Mouse (Mus musculus): Measurements from ENCODE around the gene Mrpl32. TPM values are rescaled to one million over a fixed set of nuclear protein-coding genes. Genes with fewer than 3 reads are reported as not detected.

Gene Mrpl32
- 107 and 110 TPM in 2 replicates for polyA plus RNA-seq (2015; fragmentation: Nextera tagmentation; extraction: Ambion mirVana)

DNA sequence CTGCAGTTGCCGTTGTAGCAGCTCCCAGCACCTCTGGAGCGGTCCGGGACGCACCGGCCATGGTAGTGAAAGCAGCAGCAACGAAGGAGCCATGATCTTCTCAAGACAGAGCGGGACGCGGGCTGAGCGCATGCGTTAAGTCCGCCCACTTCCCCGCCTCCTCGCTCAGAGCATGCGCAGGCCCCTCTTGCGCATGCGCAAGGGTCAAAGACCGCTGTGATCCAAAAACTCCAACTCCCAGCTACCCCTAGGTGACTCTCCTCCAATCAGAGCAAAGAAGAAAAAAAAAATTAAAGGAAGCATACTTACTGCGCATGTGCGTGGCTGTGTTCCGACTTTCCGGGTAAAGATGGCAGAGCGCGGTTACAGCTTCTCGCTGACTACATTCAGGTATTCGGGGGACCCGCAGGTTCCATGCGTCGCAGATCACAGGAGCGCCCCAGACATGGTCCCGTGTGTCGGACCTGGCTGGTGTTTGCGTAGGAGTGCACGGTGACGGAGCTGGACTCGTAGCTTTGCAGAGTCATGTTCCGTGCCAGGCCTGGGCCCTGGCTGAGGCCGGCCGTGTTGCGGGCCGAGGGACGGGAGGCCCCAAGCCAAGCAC is at the start of gene Mrpl32, which contains the start of gene Psma2:
Gene Mrpl32, minus strand, starts transcription at position 240 of the 604 bp plus-strand sequence.
Gene Psma2, plus strand, starts transcription at position 315 of the 604 bp plus-strand sequence.
- WGBS: under 1% methylated on average over 42 of the region's 42 CpGs
- no peaks in the 10 kb centered on the region for H3K27me3 ChIP-seq (ENCODE audit: control insufficient read depth, insufficient read depth, low read depth, low read length)

DNA sequence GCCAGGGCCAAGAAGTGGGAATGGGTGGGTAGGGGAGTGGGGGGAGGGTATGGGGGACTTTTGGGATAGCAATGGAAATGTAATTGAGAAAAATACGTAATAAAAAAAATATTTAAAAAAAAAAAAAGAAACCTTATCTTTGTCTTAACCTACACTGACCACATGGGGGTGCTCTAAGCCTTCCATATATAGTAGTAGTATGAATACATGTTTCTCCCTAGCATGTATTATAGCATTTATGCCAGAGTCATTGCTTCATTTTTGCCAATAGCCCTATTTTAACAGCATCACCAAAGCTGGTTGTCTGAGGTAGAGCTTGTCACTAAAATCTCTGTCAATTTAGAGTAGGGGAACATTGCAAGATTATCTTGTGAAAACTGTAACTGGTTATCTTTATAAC is 36.3 kb upstream of the Mrpl32 start:
- H3K9ac ChIP-seq (ENCODE audit: low read depth, low read length): no peak overlapping the region
- no peaks in the 10 kb centered on the region for H3K4me1 ChIP-seq (ENCODE audit: control insufficient read depth, insufficient read depth, low read length)
- no peaks in the 10 kb centered on the region for H3K9me3 ChIP-seq (replicated peaks; ENCODE audit: control insufficient read depth, low read length, poor library complexity, severe bottlenecking)
- no peak overlapping the region for H3K4me2 ChIP-seq (ENCODE audit: low read length)
- WGBS: 12% methylated on average over 1 of the region's 1 CpGs
- H3K4me3 ChIP-seq (ENCODE audit: low read depth, low read length): no peak overlapping the region
- H3K27me3 ChIP-seq (ENCODE audit: control insufficient read depth, insufficient read depth, low read depth, low read length): no peaks in the 10 kb centered on the region
- H3K27ac ChIP-seq (ENCODE audit: low read length): no peak overlapping the region
- peak; percentile 84 for ATAC-seq
- no peaks in the 10 kb centered on the region for H3K36me3 ChIP-seq (ENCODE audit: control insufficient read depth, insufficient read depth, low read length)

More for the DNA sequence above, at the start of gene Mrpl32, which contains the start of gene Psma2:
- peak; percentile 99 for ATAC-seq
- peaks cover 13% of the 10 kb centered on the region for H3K4me1 ChIP-seq (ENCODE audit: control insufficient read depth, insufficient read depth, low read length)
- peak within 1 kb of the TSS; percentile 81 for H3K27ac ChIP-seq (ENCODE audit: low read length)
- peak within 1 kb of the TSS; percentile 96 for H3K4me3 ChIP-seq (ENCODE audit: low read depth, low read length)
- H3K9ac ChIP-seq (ENCODE audit: low read depth, low read length): peak within 1 kb of the TSS; percentile 90
- peak within 1 kb of the TSS; percentile 71 for H3K4me2 ChIP-seq (ENCODE audit: low read length)
- peaks cover 18% of the 10 kb centered on the region for H3K36me3 ChIP-seq (ENCODE audit: control insufficient read depth, insufficient read depth, low read length)
- H3K9me3 ChIP-seq (replicated peaks; ENCODE audit: control insufficient read depth, low read length, poor library complexity, severe bottlenecking): no peaks in the 10 kb centered on the region

DNA sequence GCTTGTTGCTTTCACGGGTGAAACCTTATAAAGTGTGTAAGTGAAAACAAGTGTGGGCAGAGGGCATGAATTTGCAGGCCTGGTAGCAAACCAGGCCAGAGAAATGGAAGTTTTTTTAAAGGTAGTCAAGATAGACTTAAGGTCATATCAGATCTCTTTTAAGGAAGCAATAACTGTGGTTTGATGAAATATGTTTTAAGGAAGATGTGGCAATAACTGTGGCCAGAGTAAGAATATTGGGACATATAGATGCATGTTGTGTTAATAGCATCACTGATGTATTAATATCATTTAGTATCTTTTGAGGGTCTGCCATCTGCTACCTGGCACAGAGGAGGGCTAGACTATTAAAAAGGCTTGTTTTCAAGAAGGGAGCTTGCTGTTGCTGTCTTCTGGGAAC is 27.0 kb upstream of the Mrpl32 start:
- no peak overlapping the region for H3K4me2 ChIP-seq (ENCODE audit: low read length)
- H3K27me3 ChIP-seq (ENCODE audit: control insufficient read depth, insufficient read depth, low read depth, low read length): no peaks in the 10 kb centered on the region
- ATAC-seq: no peak
- H3K4me3 ChIP-seq (ENCODE audit: low read depth, low read length): no peak overlapping the region
- no peaks in the 10 kb centered on the region for H3K4me1 ChIP-seq (ENCODE audit: control insufficient read depth, insufficient read depth, low read length)
- 63% methylated on average over 1 of the region's 1 CpGs for WGBS
- H3K9me3 ChIP-seq (replicated peaks; ENCODE audit: control insufficient read depth, low read length, poor library complexity, severe bottlenecking): no peaks in the 10 kb centered on the region
- no peak overlapping the region for H3K9ac ChIP-seq (ENCODE audit: low read depth, low read length)
- no peak overlapping the region for H3K27ac ChIP-seq (ENCODE audit: low read length)
- peaks cover 30% of the 10 kb centered on the region for H3K36me3 ChIP-seq (ENCODE audit: control insufficient read depth, insufficient read depth, low read length)

DNA sequence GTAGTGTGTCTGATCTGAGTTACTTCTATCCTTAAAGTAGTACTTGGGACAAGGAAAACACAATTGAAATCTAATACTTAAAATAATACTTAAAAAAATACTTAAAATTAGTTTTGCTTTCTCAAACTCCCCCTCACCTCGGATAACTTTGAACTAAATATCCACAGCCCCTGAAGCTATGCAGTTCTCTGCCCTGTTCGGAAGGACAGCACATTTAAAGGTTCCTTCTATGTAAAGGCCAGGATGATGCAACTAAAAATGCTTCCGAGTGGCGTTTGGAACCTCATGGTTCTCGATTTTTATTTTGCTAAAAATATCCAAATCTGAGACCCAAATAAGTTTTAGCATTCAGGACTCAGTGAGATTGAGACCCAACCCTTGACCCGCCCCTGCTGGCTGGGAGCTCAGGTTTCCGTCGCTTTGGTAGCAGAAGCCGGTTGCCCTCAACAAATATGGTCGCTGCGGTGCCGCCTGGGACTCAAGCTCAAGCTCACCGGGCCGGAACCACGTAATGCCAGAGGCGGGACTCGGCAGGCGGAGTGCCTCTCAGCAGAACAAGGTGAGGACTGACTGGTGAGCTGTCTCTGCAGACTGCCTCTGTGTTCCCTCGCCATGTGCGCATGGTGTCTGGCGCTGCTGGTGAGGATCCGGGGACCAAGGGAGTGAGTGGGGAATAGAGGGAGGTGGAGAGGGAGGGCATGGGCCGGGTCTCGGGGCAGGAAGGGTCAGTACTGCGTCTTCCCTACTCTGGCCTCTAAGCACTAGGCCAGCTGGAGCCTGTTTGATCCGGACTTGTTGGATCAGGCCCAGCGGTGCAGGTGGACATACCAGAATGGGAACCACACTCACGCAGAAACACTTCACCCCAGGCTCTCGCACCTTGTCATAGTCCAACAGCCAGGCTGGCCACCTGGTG is 17.0 kb upstream of the Mrpl32 start, which contains the start of gene AW209491:
Gene AW209491, plus strand, starts transcription at position 429 of the 916 bp plus-strand sequence.
- peak within 1 kb of the TSS; percentile 61 for H3K4me3 ChIP-seq (ENCODE audit: low read depth, low read length)
- H3K36me3 ChIP-seq (ENCODE audit: control insufficient read depth, insufficient read depth, low read length): peaks cover 20% of the 10 kb centered on the region
- no peaks in the 10 kb centered on the region for H3K27me3 ChIP-seq (ENCODE audit: control insufficient read depth, insufficient read depth, low read depth, low read length)
- WGBS: under 1% methylated on average over 29 of the region's 29 CpGs
- H3K27ac ChIP-seq (ENCODE audit: low read length): peak within 1 kb of the TSS; percentile 74
- peaks cover 16% of the 10 kb centered on the region for H3K4me1 ChIP-seq (ENCODE audit: control insufficient read depth, insufficient read depth, low read length)
- H3K9ac ChIP-seq (ENCODE audit: low read depth, low read length): peak within 1 kb of the TSS; percentile 83
- ATAC-seq: peak; percentile 98
- H3K4me2 ChIP-seq (ENCODE audit: low read length): peak within 1 kb of the TSS; percentile 66
- no peaks in the 10 kb centered on the region for H3K9me3 ChIP-seq (replicated peaks; ENCODE audit: control insufficient read depth, low read length, poor library complexity, severe bottlenecking)

- Histone ChIP-seq H3K4me3 (ENCODE audit: low read depth, low read length) (no peak overlapping the region), H3K4me1 (ENCODE audit: control insufficient read depth, insufficient read depth, low read length) (peaks cover 7% of the 10 kb centered on the region; the same call in 1 of the 2 replicates), H3K9ac (ENCODE audit: low read depth, low read length) (no peak overlapping the region), H3K27me3 (ENCODE audit: control insufficient read depth, insufficient read depth, low read depth, low read length) (no peaks in the 10 kb centered on the region), H3K4me2 (ENCODE audit: low read length) (no peak overlapping the region), H3K27ac (ENCODE audit: low read length) (no peak overlapping the region), H3K36me3 (ENCODE audit: control insufficient read depth, insufficient read depth, low read length) (peaks cover 25% of the 10 kb centered on the region), H3K9me3 (replicated peaks; ENCODE audit: control insufficient read depth, low read length, poor library complexity, severe bottlenecking) (no peaks in the 10 kb centered on the region)
- peak; percentile 71 for ATAC-seq
- WGBS: 52% methylated on average over 2 of the region's 2 CpGs
These were observed 5.8 kb upstream of the Mrpl32 start for GRCm38 (mm10) chr13:14618724-14619123.

DNA sequence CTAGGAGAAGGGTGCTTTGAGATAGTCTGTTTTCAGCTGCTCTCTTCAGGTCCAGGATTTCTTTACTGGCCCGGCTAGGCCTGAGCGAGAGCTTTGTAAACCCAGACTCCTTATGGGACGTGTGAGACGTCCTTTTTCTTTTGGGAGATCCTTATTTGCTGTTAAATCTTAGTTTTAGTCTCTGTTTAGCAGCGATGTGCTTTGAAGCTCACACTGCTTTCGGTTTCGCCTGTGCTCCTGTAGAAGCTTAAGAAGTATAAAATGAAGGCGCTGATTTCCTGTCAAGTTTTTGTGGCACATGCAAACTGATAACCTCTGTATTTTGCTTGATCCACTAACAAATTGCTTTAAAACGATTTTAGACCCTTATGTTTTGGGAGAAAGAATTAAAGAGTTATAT is 588 bp upstream of the Mrpl32 start:
- H3K4me2 ChIP-seq (ENCODE audit: low read length): peak overlapping the region; percentile 71
- no peak for ATAC-seq
- H3K27me3 ChIP-seq (ENCODE audit: control insufficient read depth, insufficient read depth, low read depth, low read length): no peaks in the 10 kb centered on the region
- H3K4me1 ChIP-seq (ENCODE audit: control insufficient read depth, insufficient read depth, low read length): peaks cover 13% of the 10 kb centered on the region
- no peaks in the 10 kb centered on the region for H3K9me3 ChIP-seq (replicated peaks; ENCODE audit: control insufficient read depth, low read length, poor library complexity, severe bottlenecking)
- H3K9ac ChIP-seq (ENCODE audit: low read depth, low read length): peak overlapping the region; percentile 90
- under 1% methylated on average over 9 of the region's 9 CpGs for WGBS
- H3K4me3 ChIP-seq (ENCODE audit: low read depth, low read length): peak overlapping the region; percentile 96
- peak overlapping the region; percentile 68; the same call in 1 of the 2 replicates for H3K27ac ChIP-seq (ENCODE audit: low read length)
- H3K36me3 ChIP-seq (ENCODE audit: control insufficient read depth, insufficient read depth, low read length): peaks cover 17% of the 10 kb centered on the region

- Histone ChIP-seq H3K9me3 (replicated peaks; ENCODE audit: control insufficient read depth, low read length, poor library complexity, severe bottlenecking) (no peaks in the 10 kb centered on the region), H3K9ac (ENCODE audit: low read depth, low read length) (peak overlapping the region; percentile 90), H3K27me3 (ENCODE audit: control insufficient read depth, insufficient read depth, low read depth, low read length) (no peaks in the 10 kb centered on the region), H3K4me2 (ENCODE audit: low read length) (peak overlapping the region; percentile 68), H3K27ac (ENCODE audit: low read length) (peak overlapping the region; percentile 81), H3K4me1 (ENCODE audit: control insufficient read depth, insufficient read depth, low read length) (peaks cover 13% of the 10 kb centered on the region), H3K36me3 (ENCODE audit: control insufficient read depth, insufficient read depth, low read length) (peaks cover 14% of the 10 kb centered on the region), H3K4me3 (ENCODE audit: low read depth, low read length) (peak overlapping the region; percentile 96)
- 10% methylated on average over 10 of the region's 10 CpGs for WGBS
- ATAC-seq: peak; percentile 80
These were observed 502 bp downstream of the Mrpl32 start for GRCm38 (mm10) chr13:14612463-14612862.

GRCm38 (mm10) chr13:14607616-14608015 is 5.3 kb downstream of the Mrpl32 start:
- Histone ChIP-seq H3K36me3 (ENCODE audit: control insufficient read depth, insufficient read depth, low read length) (peaks cover 10% of the 10 kb centered on the region), H3K27ac (ENCODE audit: low read length) (no peak overlapping the region), H3K9me3 (replicated peaks; ENCODE audit: control insufficient read depth, low read length, poor library complexity, severe bottlenecking) (no peaks in the 10 kb centered on the region), H3K4me2 (ENCODE audit: low read length) (no peak overlapping the region), H3K4me3 (ENCODE audit: low read depth, low read length) (no peak overlapping the region), H3K4me1 (ENCODE audit: control insufficient read depth, insufficient read depth, low read length) (peaks cover 7% of the 10 kb centered on the region), H3K9ac (ENCODE audit: low read depth, low read length) (no peak overlapping the region), H3K27me3 (ENCODE audit: control insufficient read depth, insufficient read depth, low read depth, low read length) (no peaks in the 10 kb centered on the region)
- no peak for ATAC-seq

DNA sequence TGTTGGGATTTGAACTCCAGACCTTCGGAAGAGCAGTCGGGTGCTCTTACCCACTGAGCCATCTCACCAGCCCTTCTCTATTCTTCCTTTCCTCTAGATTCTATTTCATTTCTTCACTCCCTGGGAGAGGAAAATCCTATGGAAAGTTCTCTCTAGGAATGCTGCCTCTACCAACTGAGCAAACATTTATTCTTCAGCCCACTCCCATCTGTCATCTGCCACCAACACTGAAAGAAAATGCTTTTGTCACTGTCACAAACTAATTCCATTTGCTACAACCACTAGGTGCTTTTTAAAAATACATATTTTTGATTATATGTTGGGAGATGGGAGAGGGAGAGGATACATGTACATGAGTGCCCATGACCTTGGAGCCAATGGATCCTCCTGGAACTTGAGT is 10.2 kb downstream of the Mrpl32 start:
- H3K27me3 ChIP-seq (ENCODE audit: control insufficient read depth, insufficient read depth, low read depth, low read length): no peaks in the 10 kb centered on the region
- H3K9ac ChIP-seq (ENCODE audit: low read depth, low read length): no peak overlapping the region
- no peak for ATAC-seq
- no peaks in the 10 kb centered on the region for H3K9me3 ChIP-seq (replicated peaks; ENCODE audit: control insufficient read depth, low read length, poor library complexity, severe bottlenecking)
- H3K4me1 ChIP-seq (ENCODE audit: control insufficient read depth, insufficient read depth, low read length): no peaks in the 10 kb centered on the region
- 90% methylated on average over 2 of the region's 2 CpGs for WGBS
- H3K4me2 ChIP-seq (ENCODE audit: low read length): no peak overlapping the region
- no peak overlapping the region for H3K4me3 ChIP-seq (ENCODE audit: low read depth, low read length)
- no peaks in the 10 kb centered on the region for H3K36me3 ChIP-seq (ENCODE audit: control insufficient read depth, insufficient read depth, low read length)
- H3K27ac ChIP-seq (ENCODE audit: low read length): no peak overlapping the region
